Mouse (Mus musculus) embryonic facial prominence, embryonic 15.5 days (tissue): ENCODE measurements around the gene Stk31. TPM values are rescaled to one million over a fixed set of nuclear protein-coding genes. Genes with fewer than 3 reads are reported as not detected.

ENCODE experiments used
- polyA plus RNA-seq: library from polyadenylated mRNA; unstranded; fragments of >200 nt; fragmentation: Nextera tagmentation; extraction: Ambion mirVana; gene quantifications from 2 replicates; pipeline ENCODE4 v1.2.1, GENCODE M21; 2015

Gene Stk31
- polyA plus RNA-seq, 1 experiment from 2014 or later, result not detected

Other genes starting within 250 kb of the Stk31 start
- gene Igf2bp3, start 180.6 kb upstream of the Stk31 start, polyA plus RNA-seq, result 46.1 and 48.8 TPM in 2 replicates
- gene Tra2a, start 131.6 kb upstream of the Stk31 start, polyA plus RNA-seq, result 99.6 and 104 TPM in 2 replicates
- 9.2 and 10.3 TPM in 2 replicates for gene Ccdc126, start 76.3 kb upstream of the Stk31 start, polyA plus RNA-seq
- 8.7 and 9.1 TPM in 2 replicates for gene Fam221a, start 27.9 kb upstream of the Stk31 start, polyA plus RNA-seq